Mouse (Mus musculus) midbrain, embryonic 16.5 days (tissue): ENCODE measurements around the gene Ddx19a. TPM values are rescaled to one million over a fixed set of nuclear protein-coding genes. Genes with fewer than 3 reads are reported as not detected.
A peak's percentile ranks its signal among the peaks of the same experiment; 100 is the strongest.

Experiments used
- ATAC-seq: fragments of 200-750 bp; cut with Nextera tagmentation; 2 replicates; pipeline ENCODE4 v1.8.0; 2017; ENCODE audit warnings: moderate TSS enrichment
- H3K27ac ChIP-seq: fragments of 300-500 bp; sonication (generic); 2 replicates; pipeline ENCODE4 v1.5.1; 2014; ENCODE audit warnings: mild to moderate bottlenecking, low read length, mixed read lengths
- H3K27me3 ChIP-seq: fragments of 300-500 bp; sonication (generic); 2 replicates; pipeline ENCODE4 v1.6.1; 2014; ENCODE audit warnings: low read depth, low read length, mixed read lengths; ENCODE audit not compliant: control insufficient read depth, insufficient read depth
- H3K36me3 ChIP-seq: fragments of 300-500 bp; sonication (generic); 2 replicates; pipeline ENCODE4 v1.6.1; 2014; ENCODE audit warnings: mild to moderate bottlenecking, low read length, moderate library complexity, mixed read lengths; ENCODE audit not compliant: control insufficient read depth, insufficient read depth
- H3K4me1 ChIP-seq: fragments of 300-500 bp; sonication (generic); 2 replicates; pipeline ENCODE4 v1.6.1; 2014; ENCODE audit warnings: mild to moderate bottlenecking, low read length, mixed read lengths; ENCODE audit not compliant: control insufficient read depth, insufficient read depth
- H3K4me2 ChIP-seq: fragments of 300-500 bp; sonication (generic); 2 replicates; pipeline ENCODE4 v1.6.1; 2014; ENCODE audit warnings: mild to moderate bottlenecking, low read length, mixed read lengths
- H3K4me3 ChIP-seq: fragments of 300-500 bp; sonication (generic); 2 replicates; pipeline ENCODE4 v1.5.1; 2014; ENCODE audit warnings: low read depth, mild to moderate bottlenecking, low read length, moderate library complexity, mixed read lengths
- H3K9ac ChIP-seq: fragments of 300-500 bp; sonication (generic); 2 replicates; pipeline ENCODE4 v1.6.1; 2014; ENCODE audit warnings: low read depth, low read length, mixed read lengths
- H3K9me3 ChIP-seq: fragments of 300-500 bp; sonication (generic); replicated peaks from 2 replicates; pipeline ENCODE4 v1.6.1; 2014; ENCODE audit warnings: mild to moderate bottlenecking, low read length, mixed read lengths; ENCODE audit not compliant: control insufficient read depth, poor library complexity, severe bottlenecking
- WGBS: fragments of 180-500 bp; shearing (Covaris S2); extraction: QIAGEN DNeasy Blood & Tissue Kit; methylation state at CpG from one replicate; pipeline ENCODE4 v1.1.7; 2014; 5-methylcytosine and 5-hydroxymethylcytosine counted together
- polyA plus RNA-seq: library from polyadenylated mRNA; unstranded; fragments of >200 nt; fragmentation: Nextera tagmentation; extraction: Ambion mirVana; gene quantifications from 2 replicates; pipeline ENCODE4 v1.2.1, GENCODE M21; 2015

Ddx19a gene
- polyA plus RNA-seq: 10.2 and 10.4 TPM in 2 replicates

GRCm38 (mm10) chr8:110997547-110998531 is at the start of gene Ddx19a:
Gene Ddx19a (minus strand): TSS chr8:110997800.
- Histone ChIP-seq H3K36me3 (no peaks in the 10 kb centered on the region), H3K9ac (peak within 1 kb of the TSS; percentile 72), H3K4me1 (peaks cover 13% of the 10 kb centered on the region), H3K4me3 (peak within 1 kb of the TSS; percentile 63), H3K4me2 (peak within 1 kb of the TSS; percentile 90), H3K27me3 (no peaks in the 10 kb centered on the region), H3K9me3 (no peaks in the 10 kb centered on the region), H3K27ac (peak within 1 kb of the TSS; percentile 71)
- WGBS: 3% methylated on average over 58 of the region's 58 CpGs
- peak; percentile 93 for ATAC-seq

- WGBS: 46% methylated on average over 2 of the region's 2 CpGs
- Histone ChIP-seq H3K36me3 (peaks cover 75% of the 10 kb centered on the region), H3K4me3 (no peak overlapping the region), H3K27ac (no peak overlapping the region), H3K27me3 (no peaks in the 10 kb centered on the region), H3K9me3 (no peaks in the 10 kb centered on the region), H3K4me1 (no peaks in the 10 kb centered on the region), H3K4me2 (no peak overlapping the region), H3K9ac (no peak overlapping the region)
- ATAC-seq: no peak
Measured at GRCm38 (mm10) chr8:111044003-111044734, 46.6 kb upstream of the Ddx19a start.

GRCm38 (mm10) chr8:111042546-111042945 is 44.9 kb upstream of the Ddx19a start:
- Histone ChIP-seq H3K4me1 (no peaks in the 10 kb centered on the region), H3K4me3 (no peak overlapping the region), H3K9ac (no peak overlapping the region), H3K4me2 (no peak overlapping the region), H3K27me3 (no peaks in the 10 kb centered on the region), H3K27ac (no peak overlapping the region), H3K9me3 (no peaks in the 10 kb centered on the region), H3K36me3 (peaks cover 71% of the 10 kb centered on the region)
- no peak for ATAC-seq
- 93% methylated on average over 19 of the region's 19 CpGs for WGBS

GRCm38 (mm10) chr8:111036591-111036990 is 39.0 kb upstream of the Ddx19a start:
- peaks cover 19% of the 10 kb centered on the region for H3K4me1 ChIP-seq
- H3K27me3 ChIP-seq: peaks cover 2% of the 10 kb centered on the region
- no peak for ATAC-seq
- WGBS: 95% methylated on average over 15 of the region's 15 CpGs
- H3K9me3 ChIP-seq: no peaks in the 10 kb centered on the region
- H3K4me2 ChIP-seq: no peak overlapping the region
- H3K27ac ChIP-seq: no peak overlapping the region
- peaks cover 29% of the 10 kb centered on the region for H3K36me3 ChIP-seq
- H3K4me3 ChIP-seq: no peak overlapping the region
- H3K9ac ChIP-seq: no peak overlapping the region

- Histone ChIP-seq H3K9ac (peak overlapping the region; percentile 86), H3K27me3 (peaks cover 4% of the 10 kb centered on the region), H3K4me1 (peaks cover 19% of the 10 kb centered on the region), H3K27ac (peak overlapping the region; percentile 91), H3K4me3 (peak overlapping the region; percentile 80), H3K9me3 (no peaks in the 10 kb centered on the region), H3K36me3 (peaks cover 18% of the 10 kb centered on the region), H3K4me2 (peak overlapping the region; percentile 86)
- 20% methylated on average over 12 of the region's 12 CpGs for WGBS
- ATAC-seq: peak; percentile 40
Measured at GRCm38 (mm10) chr8:111034276-111034675, 36.7 kb upstream of the Ddx19a start.

- peak overlapping the region; percentile 80 for H3K4me3 ChIP-seq
- WGBS: 7% methylated on average over 37 of the region's 37 CpGs
- peak; percentile 99 for ATAC-seq
- H3K4me2 ChIP-seq: peak overlapping the region; percentile 86
- H3K27me3 ChIP-seq: peaks cover 4% of the 10 kb centered on the region
- H3K36me3 ChIP-seq: peaks cover 15% of the 10 kb centered on the region
- H3K4me1 ChIP-seq: peaks cover 19% of the 10 kb centered on the region
- H3K9me3 ChIP-seq: no peaks in the 10 kb centered on the region
- peak overlapping the region; percentile 86 for H3K9ac ChIP-seq
- peak overlapping the region; percentile 91 for H3K27ac ChIP-seq
Measured at GRCm38 (mm10) chr8:111033482-111034215, 36.0 kb upstream of the Ddx19a start.

- Histone ChIP-seq H3K4me3 (peak within 1 kb of the TSS; percentile 80), H3K4me2 (peak within 1 kb of the TSS; percentile 86), H3K9me3 (no peaks in the 10 kb centered on the region), H3K27me3 (peaks cover 4% of the 10 kb centered on the region), H3K36me3 (peaks cover 9% of the 10 kb centered on the region), H3K9ac (peak within 1 kb of the TSS; percentile 86), H3K4me1 (peaks cover 24% of the 10 kb centered on the region), H3K27ac (peak within 1 kb of the TSS; percentile 91)
- ATAC-seq: no peak
- WGBS: 99% methylated on average over 7 of the region's 7 CpGs
Measured at GRCm38 (mm10) chr8:111032916-111033315, 35.3 kb upstream of the Ddx19a start, which contains the start of gene Aars. Gene Aars (plus strand): TSS chr8:111033144.

- 95% methylated on average over 19 of the region's 19 CpGs for WGBS
Measured at GRCm38 (mm10) chr8:111031572-111031971, 34.0 kb upstream of the Ddx19a start, which contains the start of gene Ddx19b. Gene Ddx19b (minus strand): TSS chr8:111031751.

More at GRCm38 (mm10) chr8:111031572-111031971, 34.0 kb upstream of the Ddx19a start, which contains the start of gene Ddx19b:
- Histone ChIP-seq H3K4me2 (no peak within 1 kb of the TSS), H3K9ac (no peak within 1 kb of the TSS), H3K9me3 (no peaks in the 10 kb centered on the region), H3K27ac (no peak within 1 kb of the TSS), H3K4me1 (peaks cover 26% of the 10 kb centered on the region), H3K27me3 (peaks cover 4% of the 10 kb centered on the region), H3K4me3 (no peak within 1 kb of the TSS), H3K36me3 (no peaks in the 10 kb centered on the region)
- ATAC-seq: no peak
